Mouse (Mus musculus) lung, adult 2 months (tissue): ENCODE results near the gene Tenm4.

Experiments
- CTCF ChIP-seq: fragments of 200-500 bp; IDR thresholded peaks from 2 replicates; pipeline ENCODE4 v1.5.1; 2011; ENCODE audit warnings: mild to moderate bottlenecking, low read length, control low read depth; ENCODE audit not compliant: insufficient read depth
- POLR2A ChIP-seq: fragments of 200-500 bp; IDR thresholded peaks from 2 replicates; pipeline ENCODE4 v1.6.1; 2011; ENCODE audit warnings: low read depth, mild to moderate bottlenecking, control low read depth, low read length, borderline replicate concordance; ENCODE audit errors: extremely low read depth

GRCm38 (mm10) chr7:96604091-96604745, 433.2 kb downstream of the Tenm4 start:
- no peak for TF ChIP-seq POLR2A
- TF ChIP-seq CTCF: no peak
